Mouse (Mus musculus) bone marrow macrophage, adult 2 months (primary cell): ENCODE results near the gene Nit2.

Experiments used
- CTCF ChIP-seq: IDR thresholded peaks from 2 replicates; pipeline ENCODE4 v1.5.1; 2012; ENCODE audit warnings: low read depth, mild to moderate bottlenecking, low read length, moderate library complexity
- POLR2A ChIP-seq: IDR thresholded peaks from 2 replicates; pipeline ENCODE4 v1.6.1; 2012; ENCODE audit warnings: mild to moderate bottlenecking, low read depth, low read length, borderline replicate concordance

- TF ChIP-seq POLR2A (no peak), CTCF (no peak)
Observed at GRCm38 (mm10) chr16:57215957-57216356, 48.8 kb upstream of the Nit2 start.
